Mouse (Mus musculus) frontal cortex, adult 2 months (tissue): ENCODE data around the gene Rbpj. TPM values are rescaled to one million over a fixed set of nuclear protein-coding genes. Genes with fewer than 3 reads are reported as not detected.

Experiments
- DNase-seq, 2 experiments: peaks; one replicate each; pipeline ENCODE4 v3.0.0; 2022; ENCODE audit warnings: low spot score in 1 of 2; ENCODE audit errors: extremely low spot score in 1 of 2
- polyA plus RNA-seq: library from polyadenylated mRNA; depleted of rRNA; stranded (reverse); fragments of >200 nt; gene quantifications from 2 replicates; pipeline ENCODE4 v1.2.3, GENCODE M21; 2012

The Rbpj gene
- polyA plus RNA-seq, 1 experiment: 23.0 TPM

GRCm38 (mm10) chr5:53589172-53589960, 123.4 kb downstream of the Rbpj start:
- DNase-seq: peak; percentile 93 to 96

GRCm38 (mm10) chr5:53590179-53590765, 124.3 kb downstream of the Rbpj start:
- DNase-seq: peak; percentile 99 to 100

DNA sequence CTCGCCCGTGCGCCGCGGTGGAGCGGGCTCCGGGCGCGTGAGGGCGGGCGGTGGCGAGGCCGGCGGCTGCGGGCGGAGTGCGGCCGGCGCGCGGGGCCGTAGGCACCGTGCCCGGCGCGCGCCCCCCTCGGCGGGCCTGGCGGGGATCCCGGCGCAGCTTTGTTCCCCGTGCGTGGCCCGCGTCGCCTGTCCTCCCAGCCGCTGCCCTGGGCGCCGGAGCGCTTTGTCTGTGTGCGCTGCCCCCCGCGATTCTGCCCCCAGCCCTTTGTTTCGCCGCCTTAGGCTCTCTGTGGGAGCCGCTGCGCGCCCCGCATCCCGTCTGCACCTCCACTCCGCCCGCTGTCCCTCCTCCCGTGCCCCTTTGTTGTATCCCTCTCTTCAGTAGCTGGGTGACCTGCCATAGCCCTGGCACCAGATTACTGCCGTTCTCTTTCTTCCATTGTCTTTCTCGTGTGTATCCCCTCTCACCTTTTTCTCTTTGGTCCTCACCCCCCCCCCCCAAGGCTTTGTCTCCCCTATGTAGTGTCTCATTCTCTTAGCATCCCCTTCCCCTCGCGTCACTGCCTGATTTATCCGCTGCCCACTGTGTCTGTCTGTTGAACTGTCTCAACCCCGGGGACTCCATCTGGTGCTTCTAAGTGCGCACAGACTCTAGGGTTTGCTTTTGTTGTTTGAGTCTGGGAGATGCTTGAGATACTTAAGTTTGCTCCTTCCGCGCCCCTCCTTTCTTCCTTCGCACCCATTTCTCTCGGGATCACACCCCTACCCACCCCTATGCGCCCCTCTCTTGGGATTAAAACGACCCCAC, 125.1 kb downstream of the Rbpj start:
- DNase-seq: peak in 1 of 2 experiments; percentile 31

DNA sequence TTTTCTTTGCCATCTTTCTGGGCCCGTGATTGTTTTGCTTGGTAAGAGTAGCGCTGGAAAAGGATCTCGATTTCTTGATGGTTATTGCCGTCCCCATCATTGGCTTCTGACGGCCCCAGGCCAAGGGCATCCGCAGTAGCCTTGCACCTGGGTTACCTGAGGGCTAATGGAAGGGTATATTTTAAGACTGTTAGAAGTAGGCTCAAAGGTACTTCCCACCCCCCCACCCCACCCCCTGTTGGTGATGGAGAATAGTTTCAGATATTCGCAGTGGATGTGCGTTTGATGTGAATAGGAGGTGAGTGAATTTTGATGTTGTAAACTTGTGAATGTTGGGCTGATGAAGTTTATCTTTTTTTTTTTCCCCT, 125.7 kb downstream of the Rbpj start:
- DNase-seq: no peak

DNA sequence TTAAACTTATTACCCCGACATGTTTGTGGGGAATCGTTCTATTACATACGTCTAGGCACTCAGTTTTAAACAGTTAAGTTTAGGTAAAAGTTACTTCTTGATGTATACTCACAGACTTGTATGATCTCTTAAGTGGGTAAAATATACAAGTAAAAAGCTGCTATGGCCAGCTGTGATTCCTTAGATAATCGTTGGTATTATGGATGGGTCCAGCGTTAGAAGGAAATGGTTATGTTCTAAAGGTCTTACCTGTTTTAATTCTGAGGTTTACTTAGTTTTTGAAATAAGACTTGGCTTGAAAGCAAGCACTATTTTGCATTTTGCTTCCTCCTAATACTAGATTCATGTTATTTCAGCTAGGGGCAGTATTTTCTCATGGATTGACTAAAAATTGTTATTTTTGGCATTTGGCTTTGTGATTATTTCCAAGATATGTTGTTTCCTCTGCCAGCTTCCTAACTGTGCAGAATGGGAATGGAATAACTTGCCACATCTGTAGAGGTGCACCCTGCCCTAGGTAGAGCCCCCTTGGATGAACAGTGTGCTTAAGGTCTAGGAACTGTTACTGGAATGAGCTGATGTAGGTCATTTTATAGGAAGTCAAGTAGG, 127.2 kb downstream of the Rbpj start:
- no peak for DNase-seq

- peak in 1 of 2 experiments; percentile 76 for DNase-seq
Observed at GRCm38 (mm10) chr5:53594274-53594673, 128.3 kb downstream of the Rbpj start.

GRCm38 (mm10) chr5:53598510-53598909, 132.6 kb downstream of the Rbpj start:
- peak in 1 of 2 experiments; percentile 46 for DNase-seq

GRCm38 (mm10) chr5:53599116-53599515, 133.2 kb downstream of the Rbpj start:
- no peak for DNase-seq

GRCm38 (mm10) chr5:53602194-53602593, 136.2 kb downstream of the Rbpj start:
- no peak for DNase-seq

DNA sequence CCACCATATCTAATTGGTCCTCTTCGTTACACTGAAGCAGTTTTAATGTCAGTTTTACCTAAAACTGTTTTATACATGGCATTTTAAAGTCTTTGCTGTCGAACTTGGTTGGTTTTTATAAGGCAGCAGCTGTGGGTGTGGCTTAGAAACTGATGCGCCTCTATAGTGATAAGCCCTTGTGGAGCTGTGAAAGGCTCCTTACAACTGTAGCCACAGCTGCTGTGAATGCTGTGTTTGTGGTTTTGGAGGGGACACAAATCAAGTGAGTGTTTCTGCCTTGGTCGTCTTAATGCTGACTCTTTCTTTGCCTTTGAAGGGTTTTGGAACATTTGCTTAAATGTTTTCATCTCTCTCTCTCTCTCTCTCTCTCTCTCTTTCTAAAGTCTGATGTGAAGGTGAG, 139.5 kb downstream of the Rbpj start:
- DNase-seq: no peak

GRCm38 (mm10) chr5:53607230-53607996, 141.5 kb downstream of the Rbpj start:
- DNase-seq: peak in 1 of 2 experiments; percentile 31

- DNase-seq: no peak
Observed at GRCm38 (mm10) chr5:53618844-53619243, 152.9 kb downstream of the Rbpj start.

- DNase-seq: no peak
Observed at GRCm38 (mm10) chr5:53632026-53632425, 166.1 kb downstream of the Rbpj start.

- DNase-seq: no peak
Observed at GRCm38 (mm10) chr5:53636795-53637194, 170.8 kb downstream of the Rbpj start.

DNA sequence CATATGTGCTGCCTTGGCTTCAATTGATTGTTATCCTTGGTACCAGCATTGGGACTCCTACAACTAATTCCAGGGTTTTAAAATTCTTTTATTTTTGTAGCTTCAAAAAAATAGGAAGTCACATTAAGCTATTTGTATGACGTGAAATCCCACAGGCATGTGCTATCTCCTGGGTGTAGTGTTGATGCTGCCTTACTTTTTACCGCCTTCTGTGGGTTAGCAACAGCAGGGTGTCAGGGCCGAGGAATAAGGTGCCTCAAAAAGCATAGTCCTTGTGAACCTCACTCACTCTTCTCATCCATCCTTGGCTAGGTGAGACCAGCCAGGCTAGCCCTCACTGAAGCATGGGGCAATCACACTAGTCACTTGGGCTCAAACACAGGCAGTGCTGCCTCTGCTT, 171.3 kb downstream of the Rbpj start:
- no peak for DNase-seq

DNA sequence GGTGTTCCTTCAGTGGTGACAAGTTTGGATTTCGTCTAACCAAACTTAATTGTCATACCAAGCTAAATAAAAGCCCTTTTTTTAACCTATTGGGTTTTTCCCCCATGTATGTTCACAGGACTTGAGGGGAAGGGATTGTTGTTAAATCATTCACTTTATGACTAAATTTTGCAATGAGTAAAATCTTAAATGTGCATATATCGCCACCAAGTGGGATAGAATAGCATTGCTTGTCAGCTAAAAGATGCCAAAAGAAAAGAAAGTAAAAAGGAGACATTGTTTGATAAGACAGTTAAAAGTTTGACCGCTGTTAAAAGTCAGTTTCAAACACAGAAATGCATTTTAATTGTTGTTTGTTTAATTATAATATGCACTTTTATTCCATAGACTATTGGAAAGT, 172.7 kb downstream of the Rbpj start:
- DNase-seq: peak in 1 of 2 experiments; percentile 68

- DNase-seq: no peak
Observed at GRCm38 (mm10) chr5:53646669-53647068, 180.7 kb downstream of the Rbpj start.

DNA sequence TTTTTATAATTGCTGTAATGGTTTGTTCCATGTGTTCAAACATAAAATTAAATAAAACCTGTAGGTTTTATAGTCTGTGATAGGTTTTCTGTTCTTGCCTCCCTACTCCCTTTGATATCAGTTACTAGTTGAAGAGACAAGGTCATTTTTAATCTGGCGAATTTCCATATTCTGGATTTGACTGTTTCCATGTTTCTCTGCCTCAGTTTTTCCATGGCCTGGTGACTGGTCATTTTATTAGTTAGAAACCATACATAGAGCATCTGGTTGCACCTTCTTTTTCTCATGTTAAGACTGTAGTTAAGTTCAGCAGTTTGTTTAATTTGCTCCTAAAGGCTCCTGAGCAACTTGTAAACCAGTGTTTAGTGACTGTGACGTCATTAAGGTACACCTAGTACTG, 181.4 kb downstream of the Rbpj start:
- no peak for DNase-seq

- no peak for DNase-seq
Observed at GRCm38 (mm10) chr5:53656596-53656995, 190.6 kb downstream of the Rbpj start.

- DNase-seq: peak in 1 of 2 experiments; percentile 31
Observed at GRCm38 (mm10) chr5:53657925-53658324, 192.0 kb downstream of the Rbpj start.
